Mouse (Mus musculus) kidney, embryonic 14.5 days (tissue): ENCODE results near the gene Ddah2. TPM values are rescaled to one million over a fixed set of nuclear protein-coding genes. Genes with fewer than 3 reads are reported as not detected.

Source experiments
- ATAC-seq: fragments of 200-750 bp; cut with Nextera tagmentation; 2 replicates; pipeline ENCODE4 v1.8.0; 2017; ENCODE audit warnings: moderate number of reproducible peaks, mild to moderate bottlenecking, moderate TSS enrichment, moderate library complexity; ENCODE audit not compliant: low FRiP score, low TSS enrichment
- H3K27ac ChIP-seq: fragments of 300-500 bp; sonication (generic); 2 replicates; pipeline ENCODE4 v1.5.1; 2014; ENCODE audit warnings: low read depth, mild to moderate bottlenecking, low read length, moderate library complexity, mixed read lengths
- H3K27me3 ChIP-seq: fragments of 300-500 bp; sonication (generic); 2 replicates; pipeline ENCODE4 v1.6.1; 2014; ENCODE audit warnings: mild to moderate bottlenecking, low read length; ENCODE audit not compliant: control insufficient read depth, insufficient read depth
- H3K36me3 ChIP-seq: fragments of 300-500 bp; sonication (generic); 2 replicates; pipeline ENCODE4 v1.6.1; 2014; ENCODE audit warnings: low read length, mixed read lengths; ENCODE audit not compliant: control insufficient read depth, insufficient read depth
- H3K4me1 ChIP-seq: fragments of 300-500 bp; sonication (generic); 2 replicates; pipeline ENCODE4 v1.6.1; 2014; ENCODE audit warnings: low read length, mixed read lengths; ENCODE audit not compliant: control insufficient read depth, insufficient read depth
- H3K4me2 ChIP-seq: fragments of 300-500 bp; sonication (generic); replicated peaks from 2 replicates; pipeline ENCODE4 v1.6.1; 2014; ENCODE audit warnings: low read depth, mild to moderate bottlenecking, low read length
- H3K4me3 ChIP-seq: fragments of 300-500 bp; sonication (generic); 2 replicates; pipeline ENCODE4 v1.5.1; 2014; ENCODE audit warnings: mild to moderate bottlenecking, low read length
- H3K9ac ChIP-seq: fragments of 300-500 bp; sonication (generic); 2 replicates; pipeline ENCODE4 v1.6.1; 2014; ENCODE audit warnings: low read depth, mild to moderate bottlenecking, low read length, moderate library complexity
- H3K9me3 ChIP-seq: fragments of 300-500 bp; sonication (generic); 2 replicates; pipeline ENCODE4 v1.6.1; 2016; ENCODE audit warnings: low read length; ENCODE audit not compliant: control insufficient read depth
- WGBS: fragments of 180-500 bp; shearing (Covaris S2); extraction: QIAGEN DNeasy Blood & Tissue Kit; methylation state at CpG from one replicate; pipeline ENCODE4 v1.1.7; 2014; 5-methylcytosine and 5-hydroxymethylcytosine counted together
- polyA plus RNA-seq: library from polyadenylated mRNA; unstranded; fragments of >200 nt; fragmentation: Nextera tagmentation; extraction: Ambion mirVana; gene quantifications from 2 replicates; pipeline ENCODE4 v1.2.1, GENCODE M21; 2014

Ddah2 gene
- polyA plus RNA-seq, 1 experiment from 2014 or later: 355 TPM

DNA sequence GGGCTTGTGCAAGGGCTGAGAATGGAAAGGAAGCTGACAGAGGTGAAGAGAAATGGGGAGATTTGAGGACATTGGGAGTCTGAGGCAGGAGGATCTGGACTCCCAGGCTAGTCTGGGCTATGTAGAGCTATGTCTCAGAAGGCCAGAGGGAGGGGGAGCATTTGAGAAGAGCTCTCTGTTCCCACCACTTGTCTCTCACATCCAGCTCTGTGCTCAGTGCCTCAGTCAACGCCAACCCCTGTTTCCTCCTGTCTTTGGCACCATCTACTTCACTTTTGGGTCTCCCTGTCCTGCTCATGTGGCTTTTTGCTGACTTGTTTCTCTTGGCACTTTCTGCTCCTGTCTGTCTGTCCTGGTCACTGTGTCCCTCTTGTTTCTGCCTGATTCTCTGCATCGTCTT, 18.4 kb downstream of the Ddah2 start:
- Histone ChIP-seq H3K9me3 (peaks cover 3% of the 10 kb centered on the region; the same call in 1 of the 2 replicates), H3K4me2 (peak overlapping the region; percentile 50), H3K27me3 (peaks cover 2% of the 10 kb centered on the region; the same call in 1 of the 2 replicates), H3K9ac (peak overlapping the region; percentile 55; the same call in 1 of the 2 replicates), H3K36me3 (no peaks in the 10 kb centered on the region), H3K4me1 (peaks cover 9% of the 10 kb centered on the region; the same call in 1 of the 2 replicates), H3K27ac (peak overlapping the region; percentile 37; the same call in 1 of the 2 replicates), H3K4me3 (peak overlapping the region; percentile 31)
- ATAC-seq: 0 out of 2 replicates have a peak, but pooled peaks have one; percentile 25
- WGBS: 15% methylated on average over 2 of the region's 2 CpGs

DNA sequence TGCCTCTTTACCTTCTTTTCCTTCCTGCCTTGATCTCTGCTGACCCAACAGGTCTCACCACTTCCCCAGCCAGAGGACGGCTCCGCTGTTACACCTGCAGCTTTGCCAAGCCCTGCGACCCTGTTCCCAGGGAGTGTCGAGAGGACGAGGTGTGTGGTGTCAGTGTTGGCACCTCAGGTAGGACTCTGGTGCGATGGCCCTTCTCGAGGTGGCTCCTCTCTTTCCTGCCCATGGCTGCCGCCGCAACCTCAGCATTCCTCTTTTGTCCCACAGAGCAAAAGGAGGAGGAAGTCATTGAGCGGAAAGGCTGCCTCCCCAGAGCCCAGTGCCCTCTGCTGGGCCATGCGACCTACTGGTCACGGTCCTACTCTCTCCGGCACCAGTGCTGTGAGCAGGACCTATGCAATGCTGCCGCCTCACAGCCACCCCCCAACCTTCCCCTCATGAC, 19.0 kb downstream of the Ddah2 start, which contains the start of gene Ly6g6d:
Gene Ly6g6d, minus strand, starts transcription at position 280 of the 448 bp plus-strand sequence.
- H3K9me3 ChIP-seq: peaks cover 3% of the 10 kb centered on the region; the same call in 1 of the 2 replicates
- WGBS: 5% methylated on average over 14 of the region's 14 CpGs
- H3K4me1 ChIP-seq: peaks cover 9% of the 10 kb centered on the region; the same call in 1 of the 2 replicates
- peaks cover 2% of the 10 kb centered on the region; the same call in 1 of the 2 replicates for H3K27me3 ChIP-seq
- H3K27ac ChIP-seq: peak within 1 kb of the TSS; percentile 37; the same call in 1 of the 2 replicates
- H3K36me3 ChIP-seq: no peaks in the 10 kb centered on the region
- ATAC-seq: peak; percentile 81
- H3K4me2 ChIP-seq: peak within 1 kb of the TSS; percentile 50
- H3K4me3 ChIP-seq: peak within 1 kb of the TSS; percentile 31
- H3K9ac ChIP-seq: peak within 1 kb of the TSS; percentile 55

DNA sequence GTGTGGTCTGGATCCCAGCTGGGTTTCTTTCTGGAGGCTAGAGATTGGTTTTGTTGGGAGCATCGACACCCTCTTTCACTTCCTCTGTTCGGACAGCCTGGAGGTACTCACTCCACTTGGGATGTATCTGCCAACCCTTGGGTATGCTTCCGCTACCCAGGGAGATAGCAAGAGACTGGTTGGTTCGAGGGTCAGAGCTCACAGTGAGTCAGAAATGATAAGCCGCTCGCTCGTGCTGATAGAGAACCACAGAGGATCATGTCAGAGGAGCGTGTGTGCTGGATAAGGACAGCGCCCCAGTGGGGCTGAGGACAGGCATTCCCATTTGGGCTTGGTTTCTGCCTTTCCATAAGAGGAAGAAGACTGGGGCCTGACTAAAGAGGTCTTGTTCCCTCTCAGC, 20.9 kb downstream of the Ddah2 start:
- Histone ChIP-seq H3K4me3 (no peak overlapping the region), H3K9ac (no peak overlapping the region), H3K27ac (no peak overlapping the region), H3K9me3 (peaks cover 3% of the 10 kb centered on the region; the same call in 1 of the 2 replicates), H3K36me3 (no peaks in the 10 kb centered on the region), H3K4me1 (peaks cover 9% of the 10 kb centered on the region; the same call in 1 of the 2 replicates), H3K27me3 (peaks cover 2% of the 10 kb centered on the region; the same call in 1 of the 2 replicates), H3K4me2 (no peak overlapping the region)
- ATAC-seq: no peak
- 61% methylated on average over 9 of the region's 9 CpGs for WGBS

DNA sequence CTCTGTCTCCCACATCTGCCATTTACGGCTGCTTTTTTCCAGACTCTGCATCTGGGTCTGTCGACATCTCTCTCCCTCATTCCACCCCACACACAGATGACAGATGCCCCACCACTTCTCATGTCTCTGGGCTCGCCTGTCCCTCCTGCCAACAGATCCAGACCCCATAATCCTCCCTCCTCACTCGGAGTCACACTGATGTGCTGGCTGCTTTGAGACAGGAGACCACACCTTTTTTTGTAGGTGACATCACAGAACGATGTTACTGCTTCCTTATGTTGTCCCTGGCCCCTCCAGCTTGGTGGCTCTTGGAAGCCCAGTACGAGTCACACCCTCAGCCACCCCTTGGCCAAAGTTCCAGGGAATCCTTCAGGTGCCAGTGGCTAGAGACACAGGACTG, 21.4 kb downstream of the Ddah2 start:
- Histone ChIP-seq H3K9ac (no peak overlapping the region), H3K4me1 (peaks cover 9% of the 10 kb centered on the region; the same call in 1 of the 2 replicates), H3K4me2 (no peak overlapping the region), H3K9me3 (peaks cover 2% of the 10 kb centered on the region; the same call in 1 of the 2 replicates), H3K36me3 (no peaks in the 10 kb centered on the region), H3K4me3 (no peak overlapping the region), H3K27me3 (peaks cover 2% of the 10 kb centered on the region; the same call in 1 of the 2 replicates), H3K27ac (no peak overlapping the region)
- WGBS: 35% methylated on average over 6 of the region's 6 CpGs
- ATAC-seq: no peak

DNA sequence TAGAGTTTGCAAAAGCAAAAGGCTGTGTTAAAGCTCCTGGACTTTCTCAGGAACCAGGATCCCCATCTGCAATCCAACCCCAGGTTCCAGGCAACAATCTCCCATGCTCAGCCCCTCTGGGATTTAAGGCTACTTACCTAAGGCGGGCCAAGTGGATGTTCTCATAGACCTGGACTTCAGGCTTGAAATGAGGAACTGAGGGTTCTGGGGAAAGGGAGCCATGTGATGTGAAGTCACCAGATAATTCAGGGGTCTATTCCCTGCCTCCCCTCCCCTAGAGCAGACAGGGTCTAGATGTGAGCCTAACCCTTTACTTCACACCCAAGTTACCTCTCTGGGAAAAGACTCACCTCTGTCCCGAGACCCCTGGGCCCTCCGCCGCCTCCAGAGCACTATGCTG, 21.9 kb downstream of the Ddah2 start:
- no peak for ATAC-seq
- Histone ChIP-seq H3K4me2 (no peak overlapping the region), H3K9ac (no peak overlapping the region), H3K27ac (no peak overlapping the region), H3K36me3 (no peaks in the 10 kb centered on the region), H3K4me1 (peaks cover 9% of the 10 kb centered on the region; the same call in 1 of the 2 replicates), H3K4me3 (no peak overlapping the region), H3K9me3 (no peaks in the 10 kb centered on the region), H3K27me3 (peaks cover 2% of the 10 kb centered on the region; the same call in 1 of the 2 replicates)
- 90% methylated on average over 4 of the region's 4 CpGs for WGBS

DNA sequence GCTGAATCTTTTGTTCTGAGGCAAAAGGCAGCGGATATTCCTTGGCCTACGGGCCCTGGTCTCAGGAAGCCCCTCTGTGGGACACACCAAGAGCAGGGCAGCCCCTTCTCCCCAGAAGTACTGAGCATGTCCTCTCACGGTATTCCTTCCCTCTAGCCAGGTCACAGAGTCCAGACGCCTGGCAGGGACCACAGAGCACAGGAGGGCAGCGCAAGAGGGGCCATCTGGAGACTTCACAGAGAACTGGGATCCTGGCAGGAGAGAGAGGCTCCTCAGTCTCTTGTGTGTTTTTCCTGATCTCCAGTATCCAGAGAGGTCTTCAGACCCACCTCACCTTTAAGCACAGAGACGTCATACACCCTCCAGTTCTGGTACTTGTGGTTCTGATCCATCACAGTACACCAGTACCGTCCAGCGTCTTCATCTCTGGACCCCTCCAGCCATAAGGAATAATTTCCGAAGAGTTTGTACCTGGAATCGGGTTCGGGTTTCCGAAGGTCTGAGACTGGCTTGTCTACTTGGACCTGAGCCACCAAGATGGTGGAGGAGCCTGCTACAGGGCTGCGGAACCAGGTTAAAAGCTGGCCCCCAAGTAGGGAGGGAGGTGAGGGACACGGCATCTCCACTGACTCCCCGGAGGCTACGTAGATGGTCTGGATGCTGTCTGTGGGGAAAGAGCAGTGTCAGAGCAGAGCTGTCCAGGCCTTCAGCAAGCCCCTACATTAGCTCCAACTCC, 24.2 kb downstream of the Ddah2 start:
- no peak for ATAC-seq
- no peak overlapping the region for H3K9ac ChIP-seq
- no peaks in the 10 kb centered on the region for H3K36me3 ChIP-seq
- H3K4me1 ChIP-seq: no peaks in the 10 kb centered on the region
- no peak overlapping the region for H3K4me3 ChIP-seq
- H3K9me3 ChIP-seq: no peaks in the 10 kb centered on the region
- H3K27me3 ChIP-seq: peaks cover 2% of the 10 kb centered on the region; the same call in 1 of the 2 replicates
- H3K4me2 ChIP-seq: no peak overlapping the region
- WGBS: 81% methylated on average over 16 of the region's 16 CpGs
- H3K27ac ChIP-seq: no peak overlapping the region

DNA sequence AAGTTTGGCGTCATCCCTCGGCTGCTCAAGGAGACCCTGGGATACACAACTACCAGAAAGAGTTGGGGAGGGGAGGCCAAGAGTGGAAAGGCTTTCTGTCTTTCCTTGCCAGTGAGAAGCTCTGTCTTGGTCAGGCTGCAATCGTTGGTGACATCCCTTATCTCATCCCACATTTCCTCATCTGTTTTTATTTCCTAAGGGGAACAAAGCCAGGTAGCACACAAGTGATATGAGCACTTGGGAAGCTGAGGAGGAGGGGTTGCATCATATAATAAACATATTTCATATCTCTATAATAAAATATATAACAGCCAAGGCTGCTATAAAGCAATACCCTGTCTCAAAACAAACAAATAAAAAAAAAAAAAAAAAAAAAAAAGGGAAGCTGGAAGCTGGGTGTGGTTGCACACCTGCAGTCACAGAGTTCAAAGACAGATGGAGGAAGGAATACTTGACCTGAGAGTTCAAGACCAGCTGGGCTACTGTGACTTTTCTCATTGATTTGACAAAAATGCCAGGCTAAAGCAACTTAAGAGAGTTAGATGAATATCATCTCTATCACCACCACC, 25.2 kb downstream of the Ddah2 start:
- H3K9ac ChIP-seq: no peak overlapping the region
- no peak overlapping the region for H3K4me2 ChIP-seq
- ATAC-seq: no peak
- H3K27me3 ChIP-seq: no peaks in the 10 kb centered on the region
- no peaks in the 10 kb centered on the region for H3K4me1 ChIP-seq
- no peaks in the 10 kb centered on the region for H3K9me3 ChIP-seq
- WGBS: 85% methylated on average over 3 of the region's 3 CpGs
- H3K36me3 ChIP-seq: no peaks in the 10 kb centered on the region
- no peak overlapping the region for H3K4me3 ChIP-seq
- no peak overlapping the region for H3K27ac ChIP-seq

DNA sequence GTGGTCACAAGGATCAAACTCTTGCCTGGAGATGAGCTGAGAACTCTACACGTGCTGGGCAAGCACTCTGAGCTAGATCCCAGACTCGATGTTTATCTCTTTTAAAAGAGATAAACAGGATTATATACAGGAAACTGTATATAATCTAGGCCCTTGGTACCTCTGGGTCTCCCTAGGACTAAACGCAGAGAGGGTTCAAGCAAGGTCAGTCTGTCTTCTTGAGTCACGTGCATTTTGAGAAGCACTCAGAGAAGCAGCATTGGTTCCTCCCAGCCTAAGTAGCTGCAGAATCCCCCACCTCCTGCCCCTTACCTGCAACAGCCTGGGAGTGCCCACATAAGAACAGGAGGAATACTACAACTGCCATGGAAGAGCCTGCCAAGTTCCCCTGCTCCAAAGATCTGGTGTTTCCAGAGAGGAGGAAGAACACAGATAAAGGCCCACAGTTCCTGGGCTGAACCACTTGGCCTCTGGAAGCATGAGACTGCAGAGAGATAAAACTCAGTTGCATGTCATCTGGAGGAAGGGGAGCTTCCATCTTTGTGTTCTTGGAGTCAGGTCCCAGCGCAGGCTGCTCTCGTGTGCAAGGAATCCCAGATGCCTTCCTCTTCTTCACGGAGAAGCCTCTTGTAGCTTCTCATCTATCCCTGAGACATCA, 26.5 kb downstream of the Ddah2 start, which contains the start of gene Ly6g6f:
Gene Ly6g6f, minus strand, starts transcription at position 403 of the 658 bp plus-strand sequence.
- 85% methylated on average over 7 of the region's 7 CpGs for WGBS
- H3K9ac ChIP-seq: no peak within 1 kb of the TSS
- no peaks in the 10 kb centered on the region for H3K9me3 ChIP-seq
- no peak within 1 kb of the TSS for H3K4me2 ChIP-seq
- peaks cover 7% of the 10 kb centered on the region for H3K4me1 ChIP-seq
- H3K27ac ChIP-seq: no peak within 1 kb of the TSS
- H3K4me3 ChIP-seq: no peak within 1 kb of the TSS
- no peak for ATAC-seq
- no peaks in the 10 kb centered on the region for H3K27me3 ChIP-seq
- no peaks in the 10 kb centered on the region for H3K36me3 ChIP-seq
